Mouse (Mus musculus) brain, embryonic 14.5 days (tissue): ENCODE measurements around the gene Wnt10a. TPM values are rescaled to one million over a fixed set of nuclear protein-coding genes. Genes with fewer than 3 reads are reported as not detected.
"Not testable (repeated sequence)": the region's sequence is repeated elsewhere in the genome, so short reads cannot be mapped to it uniquely, and the experiment has no call there.

Source experiments
- DNase-seq: peaks from one replicate; pipeline ENCODE4 v3.0.0-alpha.2; 2011; ENCODE audit warnings: low read depth
- CTCF ChIP-seq: fragments of 200-500 bp; IDR thresholded peaks from 2 replicates; pipeline ENCODE4 v1.5.1; 2012; ENCODE audit warnings: inconsistent platforms, mild to moderate bottlenecking, moderate library complexity, borderline replicate concordance; ENCODE audit not compliant: insufficient read depth, insufficient read length; ENCODE audit errors: extremely low read depth
- POLR2A ChIP-seq: fragments of 200-500 bp; IDR thresholded peaks from 2 replicates; pipeline ENCODE4 v1.6.1; 2012; ENCODE audit warnings: mild to moderate bottlenecking, inconsistent platforms, borderline replicate concordance; ENCODE audit not compliant: poor library complexity, insufficient read depth, insufficient read length, severe bottlenecking; ENCODE audit errors: extremely low read depth
- polyA plus RNA-seq: library from polyadenylated mRNA; depleted of rRNA; stranded (reverse); fragments of >200 nt; gene quantifications from 2 replicates; pipeline ENCODE4 v1.2.3, GENCODE M21; 2012; rRNA removed

The Wnt10a gene
- polyA plus RNA-seq, 1 experiment = 0.77 TPM

DNA sequence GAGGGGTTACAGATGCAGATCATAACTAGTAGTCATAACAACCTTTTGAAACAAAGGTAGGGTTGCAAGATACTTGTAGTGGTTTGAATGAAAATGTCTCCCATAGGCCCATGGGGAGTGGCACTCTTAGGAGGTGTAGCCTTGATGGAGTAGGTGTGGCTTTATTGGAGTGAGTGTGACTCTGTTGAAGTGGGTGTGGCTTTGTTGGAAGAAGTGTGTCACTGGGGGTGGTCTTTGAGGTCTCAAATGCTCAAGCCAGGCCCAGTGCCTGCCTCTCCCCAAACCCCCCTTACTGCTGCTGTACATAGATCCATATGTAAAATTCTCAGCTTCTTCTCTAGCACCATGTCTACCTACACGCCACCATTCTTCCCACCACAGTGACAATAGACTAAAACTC is 27.2 kb downstream of the Wnt10a start:
- TF ChIP-seq CTCF (no peak), POLR2A (no peak)
- no peak for DNase-seq

- not testable (repeated sequence) for DNase-seq
Observed at GRCm38 (mm10) chr1:74823598-74823997, 32.3 kb downstream of the Wnt10a start.

DNA sequence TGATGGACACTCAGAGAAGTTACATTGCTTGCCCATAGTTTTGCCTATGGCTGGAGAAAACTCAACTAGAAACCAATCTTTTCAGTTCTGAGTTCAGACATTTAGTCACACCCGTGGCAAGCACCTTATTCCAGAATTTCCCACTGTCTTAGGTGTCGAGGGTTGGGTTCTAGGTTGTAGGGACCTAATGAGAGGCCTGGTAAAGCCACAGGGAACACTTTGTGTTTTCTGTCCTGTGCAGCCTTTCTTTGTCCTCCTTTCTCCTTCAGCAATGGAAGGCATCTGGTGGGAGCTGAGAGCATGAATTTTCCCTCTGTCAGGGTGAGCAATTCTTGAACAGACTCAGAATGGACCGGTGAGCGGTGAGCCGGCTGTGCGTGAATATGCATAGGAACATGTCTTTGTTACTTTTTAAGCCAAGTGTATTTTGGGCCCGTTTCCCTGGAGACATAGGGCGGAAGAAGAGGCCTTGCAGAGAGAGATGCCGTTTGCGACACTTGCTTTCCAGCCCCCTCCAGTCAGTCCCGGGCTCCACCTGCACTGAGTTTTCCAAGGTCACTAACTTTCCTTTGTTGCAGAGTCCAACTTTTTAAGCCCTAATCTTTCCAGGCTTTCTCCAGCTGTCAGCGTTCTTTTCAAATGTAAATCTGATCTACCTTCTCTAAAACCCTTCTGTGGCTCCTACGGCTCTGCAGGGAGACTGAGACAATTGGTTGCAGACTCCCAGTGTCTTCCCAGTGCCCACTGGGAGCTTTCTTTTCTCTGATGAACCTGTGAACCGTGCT is 33.4 kb downstream of the Wnt10a start:
- DNase-seq = peak; percentile 73
- no peak for TF ChIP-seq POLR2A
- TF ChIP-seq CTCF = no peak

DNA sequence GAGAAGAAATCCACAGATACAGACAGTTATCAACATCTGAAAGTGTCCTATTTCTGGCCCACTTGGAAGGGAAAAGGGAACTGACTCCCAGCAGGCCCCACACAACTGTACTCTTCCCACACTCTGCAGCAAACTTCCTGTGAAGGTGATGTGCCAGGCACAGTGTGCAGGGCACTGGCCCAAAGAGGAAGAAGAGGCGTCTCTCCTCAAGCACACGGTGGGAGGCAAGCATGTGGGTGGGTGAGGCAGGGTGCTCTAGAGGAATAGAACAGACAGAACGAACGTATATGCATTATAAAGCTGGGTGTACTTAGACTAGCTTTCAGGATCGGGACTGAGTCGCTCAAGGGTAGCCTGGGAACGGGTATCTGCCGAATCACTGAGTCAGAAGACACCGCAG is 38.7 kb downstream of the Wnt10a start:
- DNase-seq = no peak
- TF ChIP-seq CTCF (no peak), POLR2A (no peak)

- TF ChIP-seq CTCF (no peak), POLR2A (no peak)
- DNase-seq = no peak
Observed at GRCm38 (mm10) chr1:74833255-74833654, 41.9 kb downstream of the Wnt10a start.

DNA sequence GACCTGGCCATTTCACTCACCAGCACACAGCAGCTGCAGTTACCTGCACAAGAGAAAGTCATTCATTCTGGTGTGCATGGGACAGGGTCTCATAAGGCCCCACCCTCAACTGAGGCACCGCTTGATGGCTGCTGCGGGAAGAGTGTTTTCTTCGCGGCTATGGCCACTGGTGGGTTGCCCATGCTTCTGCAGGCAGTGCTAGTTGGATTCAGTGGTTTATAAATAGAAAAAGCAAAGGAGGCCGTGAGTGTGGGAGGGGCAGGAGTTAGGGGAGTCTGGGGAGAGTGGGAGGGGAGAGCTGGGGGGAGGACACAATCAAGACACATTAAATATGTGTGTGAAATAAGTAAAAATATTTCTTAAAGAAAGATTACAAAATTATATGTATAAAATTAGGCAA is 51.8 kb downstream of the Wnt10a start:
- no peak for DNase-seq
- no peak for TF ChIP-seq POLR2A
- no peak for TF ChIP-seq CTCF

GRCm38 (mm10) chr1:74846341-74846740 is 55.0 kb downstream of the Wnt10a start:
- DNase-seq = no peak
- TF ChIP-seq CTCF = no peak
- TF ChIP-seq POLR2A = no peak

GRCm38 (mm10) chr1:74848946-74849345 is 57.6 kb downstream of the Wnt10a start:
- no peak for DNase-seq
- TF ChIP-seq POLR2A (no peak), CTCF (no peak)

GRCm38 (mm10) chr1:74850251-74850650 is 58.9 kb downstream of the Wnt10a start:
- TF ChIP-seq POLR2A = no peak
- TF ChIP-seq CTCF = no peak
- peak; percentile 9 for DNase-seq

DNA sequence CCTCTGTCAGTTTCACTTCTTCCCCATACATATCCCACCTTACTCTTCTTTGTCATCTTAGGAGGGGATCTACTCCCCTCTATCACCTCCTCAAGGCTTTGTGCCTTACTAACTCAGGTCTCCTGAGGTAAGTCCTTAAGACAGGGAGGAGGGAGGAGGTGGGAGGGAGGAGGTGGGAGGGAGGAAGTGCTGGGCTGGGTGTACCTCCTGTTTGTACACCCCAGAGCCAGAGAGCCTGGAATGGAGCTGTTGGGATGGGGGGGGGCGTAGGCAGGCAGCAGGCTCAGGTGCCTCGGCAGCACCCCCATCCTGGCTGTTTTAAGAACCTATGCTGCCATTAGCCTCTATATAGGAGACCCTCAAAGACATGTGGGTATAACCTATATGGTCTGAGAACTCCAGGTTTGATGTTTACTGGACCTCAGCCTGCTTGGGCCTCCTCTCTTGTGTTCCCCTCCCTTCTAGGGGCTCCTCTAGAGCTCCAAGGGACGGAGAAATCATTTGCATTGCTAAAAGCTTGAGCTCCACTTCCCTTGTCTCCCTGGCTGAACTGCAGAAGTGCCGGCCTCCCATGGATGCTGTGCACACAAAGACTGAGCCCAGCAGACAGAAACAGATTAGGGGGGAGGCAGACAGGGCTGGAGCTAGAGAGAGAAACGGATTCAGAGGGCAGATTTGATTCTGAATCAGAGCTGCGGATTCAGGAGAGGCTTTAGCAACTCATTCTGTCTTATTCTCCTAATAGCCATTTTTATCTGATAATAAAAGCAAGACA is 59.9 kb downstream of the Wnt10a start:
- DNase-seq = peak; percentile 82
- TF ChIP-seq CTCF = no peak
- no peak for TF ChIP-seq POLR2A

Other genes with a start within 250 kb of the Wnt10a start
- 3.2 and 3.8 TPM in 2 replicates for gene Plcd4, start 248.6 kb upstream of the Wnt10a start, polyA plus RNA-seq
- 12.0 and 15.5 TPM in 2 replicates for gene Usp37, start 247.2 kb upstream of the Wnt10a start, polyA plus RNA-seq
- gene Zfp142, start 203.3 kb upstream of the Wnt10a start, polyA plus RNA-seq = 26.1 and 26.8 TPM in 2 replicates
- 27.0 and 31.1 TPM in 2 replicates for gene Bcs1l, start 203.2 kb upstream of the Wnt10a start, polyA plus RNA-seq
- gene Rnf25, start 190.1 kb upstream of the Wnt10a start, polyA plus RNA-seq = 115 and 142 TPM in 2 replicates
- 29.7 and 31.2 TPM in 2 replicates for gene Stk36, start 190.1 kb upstream of the Wnt10a start, polyA plus RNA-seq
- gene Ttll4, start 129.8 kb upstream of the Wnt10a start, polyA plus RNA-seq = 35.0 and 45.0 TPM in 2 replicates
- 2.0 and 2.1 TPM in 2 replicates for gene Cyp27a1, start 77.9 kb upstream of the Wnt10a start, polyA plus RNA-seq
- 0.09 and 0.10 TPM in 2 replicates for gene Prkag3, start 42.3 kb upstream of the Wnt10a start, polyA plus RNA-seq
- 4.4 and 9.1 TPM in 2 replicates for gene Wnt6, start 19.6 kb upstream of the Wnt10a start, polyA plus RNA-seq
- gene Cdk5r2, start 63.4 kb downstream of the Wnt10a start, polyA plus RNA-seq = 51.5 and 90.9 TPM in 2 replicates
- gene Fev, start 93.9 kb downstream of the Wnt10a start, polyA plus RNA-seq = 0.47 and 3.4 TPM in 2 replicates
- gene Cryba2, start 101.6 kb downstream of the Wnt10a start, polyA plus RNA-seq = 0.44 and 1.1 TPM in 2 replicates
- 2.4 and 3.9 TPM in 2 replicates for gene Cfap65, start 144.1 kb downstream of the Wnt10a start, polyA plus RNA-seq
- gene Ihh, start 160.2 kb downstream of the Wnt10a start, polyA plus RNA-seq = 0.47 and 0.57 TPM in 2 replicates